Mouse (Mus musculus) bone marrow, adult 2 months (tissue): ENCODE results near the gene Wdfy2. TPM values are rescaled to one million over a fixed set of nuclear protein-coding genes. Genes with fewer than 3 reads are reported as not detected.

ENCODE experiments used
- H3K27ac ChIP-seq: fragments of 200-500 bp; 2 replicates; pipeline ENCODE4 v1.5.1; 2012; ENCODE audit warnings: low read depth, mild to moderate bottlenecking, control low read depth, inconsistent platforms, low read length; ENCODE audit not compliant: control insufficient read depth, poor library complexity, insufficient read depth
- H3K4me1 ChIP-seq: fragments of 200-500 bp; 2 replicates; pipeline ENCODE4 v1.6.1; 2011; ENCODE audit warnings: low read length; ENCODE audit not compliant: control insufficient read depth, insufficient read depth
- H3K4me3 ChIP-seq: fragments of 200-500 bp; replicated peaks from 2 replicates; pipeline ENCODE3; 2011; ENCODE audit warnings: mild to moderate bottlenecking, low read depth, low read length, control low read depth; ENCODE audit not compliant: control insufficient read depth
- CTCF ChIP-seq: fragments of 200-500 bp; IDR thresholded peaks from 2 replicates; pipeline ENCODE4 v1.5.1; 2011; ENCODE audit warnings: low read length, control low read depth; ENCODE audit not compliant: control insufficient read depth, insufficient read depth
- POLR2A ChIP-seq: fragments of 200-500 bp; IDR thresholded peaks from 2 replicates; pipeline ENCODE4 v1.6.1; 2011; ENCODE audit warnings: low read depth, mild to moderate bottlenecking, control low read depth, low read length, borderline replicate concordance; ENCODE audit not compliant: control insufficient read depth
- WGBS: fragments of 180-500 bp; shearing (Covaris S2); methylation state at CpG from one replicate; pipeline ENCODE4 v1.1.7; 2018; 5-methylcytosine and 5-hydroxymethylcytosine counted together
- polyA plus RNA-seq: library from polyadenylated mRNA; stranded (reverse); fragments of >200 nt; gene quantifications from 2 replicates; pipeline ENCODE4 v1.2.4, GENCODE M21; 2011; ENCODE audit warnings: low replicate concordance; ENCODE audit not compliant: missing spikeins, insufficient read depth, insufficient read length

Gene Wdfy2
- polyA plus RNA-seq: 5.7 and 15.0 TPM in 2 replicates

GRCm38 (mm10) chr14:62837641-62838252 lies at the start of gene Wdfy2:
TSS of gene Wdfy2 (plus strand) at chr14:62837678.
- Histone ChIP-seq H3K27ac (peak within 1 kb of the TSS; percentile 96), H3K4me1 (peaks cover 2% of the 10 kb centered on the region; the same call in 1 of the 2 replicates), H3K4me3 (peak within 1 kb of the TSS; percentile 78)
- 0 out of 2 replicates have a peak, but pooled peaks have one; percentile 6 for TF ChIP-seq CTCF
- TF ChIP-seq POLR2A: peak; percentile 28; the same call in 1 of the 2 replicates
- WGBS: under 1% methylated on average over 49 of the region's 49 CpGs

- WGBS: 12% methylated on average over 4 of the region's 4 CpGs
- TF ChIP-seq CTCF: no peak
- TF ChIP-seq POLR2A: no peak
- Histone ChIP-seq H3K4me3 (no peak overlapping the region), H3K4me1 (no peaks in the 10 kb centered on the region), H3K27ac (no peak overlapping the region)
These were observed 48.2 kb upstream of the Wdfy2 start for GRCm38 (mm10) chr14:62789282-62789681.

- Histone ChIP-seq H3K27ac (no peak overlapping the region), H3K4me3 (no peak overlapping the region), H3K4me1 (no peaks in the 10 kb centered on the region)
- TF ChIP-seq POLR2A: no peak
- TF ChIP-seq CTCF: no peak
- WGBS: 68% methylated on average over 7 of the region's 7 CpGs
These were observed 41.8 kb upstream of the Wdfy2 start for GRCm38 (mm10) chr14:62795719-62796118.

DNA sequence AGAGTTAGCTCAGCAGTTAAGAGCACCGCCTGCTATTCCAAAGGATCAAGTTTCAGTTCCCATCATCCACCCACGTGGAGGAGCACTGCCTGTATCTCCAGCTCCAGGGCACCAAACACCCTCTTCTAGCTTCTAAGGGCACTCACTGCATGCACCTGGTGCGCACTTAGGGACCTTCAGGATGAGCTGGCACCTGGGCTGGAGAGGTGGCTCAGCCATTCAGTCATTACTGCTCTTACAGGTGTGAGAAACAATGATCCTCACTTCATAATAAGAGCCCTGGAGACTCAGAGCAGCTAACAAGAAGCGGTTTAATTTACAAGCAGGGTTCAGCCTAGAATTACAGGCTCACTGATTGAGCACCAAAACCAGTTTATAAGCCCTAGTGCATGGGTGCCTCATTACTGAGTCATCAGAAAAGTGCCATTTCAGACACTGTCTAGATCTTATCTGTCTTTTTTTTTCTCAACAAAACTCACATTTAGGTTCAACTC lies 38.8 kb upstream of the Wdfy2 start:
- WGBS: 23% methylated on average over 4 of the region's 4 CpGs
- TF ChIP-seq POLR2A: no peak
- no peak for TF ChIP-seq CTCF
- Histone ChIP-seq H3K4me1 (no peaks in the 10 kb centered on the region), H3K4me3 (no peak overlapping the region), H3K27ac (no peak overlapping the region)

- TF ChIP-seq CTCF: no peak
- TF ChIP-seq POLR2A: no peak
- Histone ChIP-seq H3K4me3 (no peak overlapping the region), H3K4me1 (no peaks in the 10 kb centered on the region), H3K27ac (no peak overlapping the region)
- WGBS: 77% methylated on average over 3 of the region's 3 CpGs
These were observed 36.7 kb upstream of the Wdfy2 start for GRCm38 (mm10) chr14:62800791-62801190.

DNA sequence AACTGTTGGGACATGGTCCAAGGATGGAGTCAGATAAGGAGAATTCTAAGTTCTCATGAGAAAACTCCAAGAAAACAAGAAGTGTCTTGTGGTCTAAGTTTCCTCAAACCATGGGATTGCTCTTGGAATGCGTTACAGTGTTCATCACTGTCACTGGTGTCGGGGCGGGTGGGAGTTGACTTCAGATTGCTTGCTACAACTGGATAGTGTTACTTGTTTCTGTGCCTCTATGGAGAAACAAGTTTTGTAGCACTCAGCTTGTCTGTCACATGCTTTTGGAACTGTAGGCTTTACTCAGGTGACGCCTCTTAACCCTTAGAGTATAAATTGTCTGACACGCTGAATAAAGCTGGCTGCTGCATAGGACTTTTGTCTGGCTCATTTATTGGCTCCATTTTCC lies 34.3 kb upstream of the Wdfy2 start:
- no peak for TF ChIP-seq POLR2A
- no peak for TF ChIP-seq CTCF
- WGBS: 80% methylated on average over 5 of the region's 5 CpGs
- H3K27ac ChIP-seq: no peak overlapping the region
- H3K4me3 ChIP-seq: no peak overlapping the region
- no peaks in the 10 kb centered on the region; the same call in 1 of the 2 replicates for H3K4me1 ChIP-seq

DNA sequence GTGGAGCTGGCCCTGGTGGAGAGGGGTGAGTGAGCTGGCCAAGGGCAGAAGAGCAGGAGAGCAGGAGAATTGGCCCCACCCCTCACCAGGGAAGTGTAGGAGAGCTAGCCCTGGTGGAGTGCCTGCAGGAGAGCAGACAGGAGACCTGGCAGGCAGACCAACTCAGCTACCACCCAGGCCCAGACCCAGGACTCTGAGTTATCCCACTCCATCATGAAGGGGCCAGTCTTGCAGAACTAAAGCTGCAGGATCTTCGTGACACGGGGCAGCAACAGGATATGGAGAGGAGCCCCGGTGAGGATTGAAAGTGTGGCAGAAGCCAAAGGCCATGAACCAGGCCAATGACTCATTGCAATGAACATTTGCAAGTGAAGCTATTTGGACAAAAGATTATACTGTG lies 30.6 kb upstream of the Wdfy2 start:
- no peak for TF ChIP-seq POLR2A
- TF ChIP-seq CTCF: no peak
- no peak overlapping the region for H3K4me3 ChIP-seq
- no peak overlapping the region for H3K27ac ChIP-seq
- no peaks in the 10 kb centered on the region; the same call in 1 of the 2 replicates for H3K4me1 ChIP-seq
- WGBS: 84% methylated on average over 3 of the region's 3 CpGs

DNA sequence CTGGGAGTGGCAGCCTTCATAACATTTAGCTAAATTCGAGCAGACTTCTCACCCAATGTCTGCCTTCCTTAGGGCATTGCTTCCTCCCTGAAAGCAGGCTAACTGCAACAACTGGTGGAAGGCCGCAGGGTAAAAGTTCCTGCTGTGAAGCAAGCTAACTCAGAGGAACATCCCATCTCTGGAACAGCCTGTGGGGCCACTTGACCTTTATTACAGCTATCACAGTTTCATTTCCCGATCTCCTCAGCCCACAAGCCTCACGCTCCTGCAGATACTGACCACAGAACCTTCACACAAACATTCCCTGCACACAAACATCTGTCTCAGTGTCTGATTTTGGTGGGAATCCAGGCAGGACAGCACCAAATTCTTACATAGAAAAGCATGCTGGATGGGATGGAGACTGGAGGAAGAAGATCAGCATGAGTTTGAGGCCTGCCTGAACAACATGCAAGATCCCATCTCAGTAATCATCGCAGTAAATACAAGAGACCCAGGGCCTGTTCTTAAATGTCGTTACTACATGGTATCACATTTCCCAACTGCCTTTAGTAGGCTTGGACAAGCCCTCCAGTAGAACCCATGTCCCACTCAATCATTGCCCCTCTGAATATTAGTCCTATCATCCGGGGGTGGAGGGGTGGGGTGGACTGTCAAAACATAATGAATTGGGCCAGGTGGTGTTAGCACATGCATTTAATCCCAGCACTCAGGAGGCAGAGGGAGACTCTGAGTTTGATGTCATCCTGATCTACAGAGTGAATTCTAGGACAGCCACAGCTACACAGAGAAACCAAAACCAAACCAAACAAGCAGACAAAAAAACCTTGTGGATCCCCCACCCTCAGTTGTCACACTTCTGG lies 28.6 kb upstream of the Wdfy2 start:
- no peak for TF ChIP-seq CTCF
- no peak overlapping the region for H3K27ac ChIP-seq
- no peak overlapping the region for H3K4me3 ChIP-seq
- no peaks in the 10 kb centered on the region; the same call in 1 of the 2 replicates for H3K4me1 ChIP-seq
- WGBS: 41% methylated on average over 7 of the region's 7 CpGs
